Mouse (Mus musculus) splenic B cell, adult 2 months (primary cell): ENCODE results near the gene Adamts16.

Experiments
- DNase-seq: peaks from one replicate; pipeline ENCODE4 v3.0.0-alpha.2; 2011; ENCODE audit warnings: low read depth, low spot score
- H3K27me3 ChIP-seq: 2 replicates; pipeline ENCODE4 v1.6.1; 2012; ENCODE audit warnings: mild to moderate bottlenecking, low read length, moderate library complexity, mixed read lengths; ENCODE audit not compliant: control insufficient read depth, poor library complexity, insufficient read depth, severe bottlenecking
- H3K36me3 ChIP-seq: 2 replicates; pipeline ENCODE4 v1.6.1; 2012; ENCODE audit warnings: mild to moderate bottlenecking, low read length, moderate library complexity, mixed read lengths; ENCODE audit not compliant: control insufficient read depth, poor library complexity, insufficient read depth, severe bottlenecking

The Adamts16 gene

DNA sequence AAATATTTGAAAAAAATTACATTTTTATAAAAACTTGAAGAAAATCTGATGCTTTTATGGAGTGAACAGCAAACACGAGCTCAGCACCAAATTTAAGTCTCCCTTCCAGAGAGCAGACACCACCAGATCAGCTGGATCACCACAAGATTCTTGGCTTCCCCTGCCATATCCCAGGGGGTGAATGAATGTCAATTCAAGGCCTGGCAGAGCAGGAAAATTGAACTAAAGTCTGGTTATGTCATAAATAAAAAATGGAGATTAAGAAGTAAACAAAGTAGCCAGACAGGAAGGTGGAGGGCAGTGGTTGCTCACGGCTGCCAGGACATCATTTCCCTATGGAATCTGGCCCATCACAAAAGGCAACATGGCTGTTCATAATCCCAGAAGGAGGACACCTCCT is 80.3 kb downstream of the Adamts16 start:
- no peak for DNase-seq
- H3K36me3 ChIP-seq, result no peaks in the 10 kb centered on the region
- no peaks in the 10 kb centered on the region for H3K27me3 ChIP-seq

DNA sequence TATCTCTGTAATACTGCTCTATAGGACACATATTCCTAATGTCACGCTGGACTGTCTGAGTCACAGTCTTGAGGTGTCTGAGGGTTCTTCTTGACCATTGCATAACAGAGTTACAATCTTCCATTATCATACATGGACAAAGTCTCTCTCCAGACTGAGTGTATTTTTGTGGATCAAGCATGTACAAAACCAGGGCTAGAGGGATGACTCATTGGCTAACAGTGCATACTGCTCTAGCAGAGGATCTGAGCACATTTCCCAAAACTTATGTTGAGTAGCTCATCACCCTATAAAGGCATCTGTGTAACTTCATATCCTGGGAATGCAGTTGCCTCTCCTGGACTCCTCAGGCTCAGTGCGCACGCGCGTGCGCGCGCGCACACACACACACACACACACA is 81.4 kb downstream of the Adamts16 start:
- Histone ChIP-seq H3K27me3 (no peaks in the 10 kb centered on the region), H3K36me3 (no peaks in the 10 kb centered on the region)
- no peak for DNase-seq

DNA sequence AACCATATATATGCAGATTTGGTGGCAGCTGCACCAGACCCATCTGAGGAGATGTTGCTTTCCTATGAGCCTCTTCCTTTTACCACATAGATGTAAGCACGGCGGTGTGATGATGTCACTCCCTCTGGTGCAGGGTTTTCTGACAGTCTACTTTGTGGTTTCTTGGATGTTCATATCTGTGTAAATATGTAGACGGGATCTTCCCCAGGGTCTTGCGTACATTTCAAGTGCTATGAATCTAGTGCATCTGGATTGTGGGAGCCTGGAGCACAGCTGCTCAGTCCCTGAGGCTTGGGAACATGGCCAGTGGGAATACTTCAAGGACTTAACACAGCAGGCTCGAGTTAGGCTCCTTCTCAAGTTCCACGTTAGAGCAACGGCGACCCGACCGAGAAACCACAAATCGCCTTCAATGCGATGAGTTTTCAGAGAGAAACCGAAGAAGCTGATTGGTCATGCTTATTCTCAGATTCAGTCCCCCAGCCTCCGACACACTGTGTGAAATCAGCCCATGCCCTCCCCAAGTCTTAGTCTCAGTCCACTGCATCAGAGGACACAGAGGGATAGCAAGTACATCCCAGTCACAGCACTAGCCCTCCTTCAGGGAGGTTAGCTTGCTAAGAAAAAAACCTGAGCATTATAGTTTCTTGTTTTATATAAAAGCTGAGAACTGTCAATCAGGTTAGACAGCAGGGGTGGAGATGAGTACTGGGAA is 95.2 kb downstream of the Adamts16 start:
- Histone ChIP-seq H3K36me3 (no peaks in the 10 kb centered on the region), H3K27me3 (no peaks in the 10 kb centered on the region)
- no peak for DNase-seq

DNA sequence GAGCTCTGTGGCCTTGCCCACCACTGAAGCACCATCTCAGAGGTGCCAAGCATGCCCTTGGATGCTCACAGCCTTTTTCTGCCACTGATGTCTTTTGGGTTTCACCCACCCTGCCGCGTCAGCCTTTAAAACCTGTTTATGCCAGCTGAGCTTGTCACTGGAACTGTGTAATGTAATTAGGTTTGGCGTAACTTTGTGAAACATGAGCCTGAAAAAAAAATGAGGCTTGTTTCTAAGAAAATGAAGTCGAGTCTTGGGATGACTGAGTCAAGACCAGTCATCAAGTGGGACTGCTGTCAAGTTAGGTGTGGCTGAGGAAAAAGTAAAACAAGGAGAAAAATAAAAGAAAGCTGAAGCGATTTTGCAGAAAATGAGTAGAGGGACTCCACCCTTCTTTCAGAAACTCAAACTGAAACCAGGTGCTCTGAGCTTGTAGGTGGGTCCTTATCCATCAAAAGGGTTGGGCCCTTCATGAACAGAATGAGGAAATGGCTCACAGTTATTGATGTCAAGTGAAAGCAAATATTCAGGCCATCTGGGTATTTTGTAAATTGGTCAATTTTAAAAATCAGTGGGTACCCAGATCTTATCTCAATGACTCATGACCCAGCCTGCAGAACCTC is 97.1 kb downstream of the Adamts16 start:
- DNase-seq, result no peak

DNA sequence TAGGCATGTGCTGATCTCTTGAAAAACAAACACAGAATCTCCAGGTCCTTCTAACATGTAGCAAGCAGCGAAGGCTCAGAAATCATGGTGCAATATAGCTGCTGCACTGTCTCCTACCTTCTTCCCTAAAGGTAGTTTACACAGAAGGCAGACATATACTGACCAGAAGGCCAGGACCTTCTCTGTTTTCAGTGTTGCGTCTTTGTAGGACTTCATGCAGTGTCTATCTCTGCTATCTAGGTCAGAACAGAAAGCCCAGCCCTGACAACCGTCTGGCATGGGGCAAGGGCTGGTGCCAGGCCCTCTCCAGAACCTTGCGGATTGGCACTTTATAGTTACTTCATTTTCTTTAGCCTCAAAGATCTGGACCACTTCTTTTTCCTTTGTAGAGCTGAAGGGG is 98.9 kb downstream of the Adamts16 start:
- no peak for DNase-seq

More for the DNA sequence above, 97.1 kb downstream of the Adamts16 start:
- Histone ChIP-seq H3K27me3 (no peaks in the 10 kb centered on the region), H3K36me3 (no peaks in the 10 kb centered on the region)

DNA sequence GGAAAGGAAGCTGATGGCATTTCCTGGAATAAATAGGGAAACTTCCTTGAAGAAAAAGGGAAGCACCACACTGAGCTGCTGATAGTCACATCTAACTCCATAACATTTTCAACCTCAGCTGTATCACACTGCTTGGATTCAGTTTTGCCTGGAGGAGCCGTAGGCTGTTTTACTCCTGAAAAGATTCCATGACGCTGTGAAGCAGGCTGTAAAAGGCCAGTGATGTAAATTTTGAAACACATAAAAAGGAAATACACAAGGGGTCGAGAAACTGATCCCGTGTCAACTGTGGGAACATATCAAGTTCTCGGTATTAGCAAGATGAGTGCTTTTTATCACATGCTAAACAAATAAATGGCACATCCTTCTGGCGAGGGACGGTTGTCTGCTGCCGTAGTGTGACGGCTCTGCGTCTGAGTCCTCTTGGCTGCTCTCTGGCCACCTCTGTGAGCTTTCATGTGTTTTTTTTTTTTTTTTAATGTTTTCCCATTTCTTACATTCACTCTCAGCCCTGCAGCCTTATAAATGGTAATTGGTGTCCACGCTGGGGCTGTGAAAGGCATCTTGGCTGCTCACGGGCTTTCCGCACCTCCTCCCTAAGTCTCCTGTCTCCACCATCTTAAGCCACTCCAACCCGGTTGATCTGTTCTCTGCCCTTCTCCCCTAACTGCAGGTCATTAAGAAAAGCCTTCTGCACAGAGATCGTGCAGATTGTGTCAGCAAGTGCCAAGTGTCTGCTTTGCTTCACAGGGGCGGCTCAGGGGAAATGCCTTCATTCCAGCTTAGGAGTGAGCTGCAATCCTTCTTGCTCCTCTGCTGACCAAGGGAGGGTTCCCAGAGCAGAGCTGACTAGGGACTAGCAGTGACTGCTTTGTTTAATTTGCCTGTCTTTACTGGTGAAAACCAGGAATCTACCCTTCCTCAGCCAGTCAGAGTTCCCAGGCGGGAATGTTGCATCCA is 101.0 kb downstream of the Adamts16 start:
- H3K27me3 ChIP-seq, result no peaks in the 10 kb centered on the region
- no peak for DNase-seq
- H3K36me3 ChIP-seq, result no peaks in the 10 kb centered on the region

More for the DNA sequence above, 98.9 kb downstream of the Adamts16 start:
- Histone ChIP-seq H3K36me3 (no peaks in the 10 kb centered on the region), H3K27me3 (no peaks in the 10 kb centered on the region)

DNA sequence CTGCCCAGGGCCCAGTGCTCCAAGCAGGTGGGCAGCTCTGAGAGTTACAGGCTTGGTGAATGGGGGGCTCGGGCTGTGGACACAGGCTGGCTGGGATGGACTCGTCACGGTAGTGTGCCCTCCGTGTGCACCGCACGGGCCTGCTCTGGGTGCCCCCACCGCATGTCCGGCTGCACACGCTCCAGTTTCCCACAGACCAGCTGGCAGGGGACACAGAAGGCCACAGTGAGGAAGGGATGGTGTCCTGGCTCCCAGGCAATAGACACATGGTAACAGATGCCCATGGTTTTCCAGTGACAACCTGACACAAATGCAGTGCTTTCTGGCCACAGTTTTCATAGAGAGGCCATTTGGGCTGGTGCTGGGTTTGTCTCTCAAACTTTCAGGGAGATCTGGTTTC is 102.8 kb downstream of the Adamts16 start:
- no peak for DNase-seq
- no peaks in the 10 kb centered on the region for H3K27me3 ChIP-seq
- H3K36me3 ChIP-seq, result no peaks in the 10 kb centered on the region

DNA sequence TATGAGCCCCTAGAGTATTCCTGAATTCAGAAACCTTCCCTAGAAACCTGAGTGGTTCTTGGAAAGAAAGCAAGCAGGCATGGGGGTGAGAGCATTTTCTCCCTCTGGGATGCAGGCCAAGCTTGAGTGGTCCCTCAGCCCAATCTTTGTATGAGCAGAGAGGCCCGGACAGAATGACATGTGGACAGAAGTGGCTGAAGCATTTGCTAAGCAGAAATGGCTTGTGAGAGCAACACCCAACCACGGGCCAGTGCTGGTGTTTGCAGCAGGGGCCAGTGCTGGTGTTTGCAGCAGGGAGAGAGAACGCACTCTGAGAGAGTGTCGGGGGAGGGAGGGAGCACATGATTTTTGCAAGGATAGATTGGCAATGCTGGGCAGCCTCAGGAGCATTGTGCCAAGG is 105.2 kb downstream of the Adamts16 start:
- DNase-seq, result no peak
- Histone ChIP-seq H3K36me3 (no peaks in the 10 kb centered on the region), H3K27me3 (no peaks in the 10 kb centered on the region)

DNA sequence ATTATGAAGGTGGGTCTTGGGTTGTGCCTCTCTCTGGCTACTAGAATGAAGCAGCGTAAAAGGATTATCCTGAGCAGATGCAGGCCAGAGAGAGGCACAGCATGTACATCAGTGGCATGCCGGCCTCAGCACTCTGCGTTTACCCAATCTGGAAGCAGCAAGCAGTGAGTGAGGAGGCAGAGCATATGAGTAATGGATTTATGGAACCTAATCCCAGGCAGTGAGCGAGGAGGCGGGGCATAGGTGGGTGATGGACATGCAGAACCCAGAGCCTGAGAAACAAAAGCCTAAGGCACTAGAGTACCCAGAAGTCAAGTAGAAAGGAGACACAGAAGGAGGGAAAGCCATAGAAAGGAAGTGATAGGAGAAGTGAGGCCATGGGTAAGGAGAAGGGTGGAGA is 107.0 kb downstream of the Adamts16 start:
- H3K36me3 ChIP-seq, result no peaks in the 10 kb centered on the region
- no peaks in the 10 kb centered on the region for H3K27me3 ChIP-seq
- DNase-seq, result no peak

DNA sequence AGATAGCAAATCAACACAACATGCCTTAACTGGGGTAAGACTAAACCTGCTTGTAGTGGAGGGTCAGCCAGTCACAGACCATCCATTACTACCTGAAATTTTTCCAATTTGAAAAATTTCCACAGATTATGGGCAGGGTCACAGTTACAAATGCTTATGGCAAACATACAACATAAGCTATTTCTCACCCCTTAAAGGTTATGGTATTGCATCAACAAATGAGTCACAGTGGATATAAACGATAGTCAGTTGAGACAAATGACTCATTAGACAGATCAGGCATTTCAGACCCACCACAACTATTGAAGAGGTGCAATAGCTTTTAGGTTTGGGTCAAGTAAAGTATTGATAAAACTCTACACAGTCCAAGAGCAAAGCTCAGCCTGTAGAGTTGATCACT is 107.7 kb downstream of the Adamts16 start:
- Histone ChIP-seq H3K36me3 (no peaks in the 10 kb centered on the region), H3K27me3 (no peaks in the 10 kb centered on the region)
- DNase-seq, result no peak

DNA sequence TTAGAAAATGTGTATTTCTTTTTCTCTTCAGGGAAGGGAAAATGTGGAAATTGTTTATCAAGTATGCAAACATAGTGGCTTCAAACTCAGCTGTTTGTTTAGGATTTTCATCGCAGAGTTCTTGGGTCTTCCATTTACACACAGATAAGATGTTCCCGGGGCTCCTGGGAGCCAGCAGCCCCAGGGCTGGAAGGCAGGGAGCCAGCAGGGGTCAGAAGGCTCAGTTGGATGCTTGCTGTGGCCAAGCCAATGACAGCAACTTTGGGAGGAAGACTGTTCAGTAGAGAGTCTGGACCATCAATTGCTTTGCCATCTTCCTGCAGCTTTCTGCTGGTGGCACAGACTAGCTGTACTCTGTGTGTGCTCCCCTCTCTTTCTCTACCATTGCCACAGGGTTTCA is 108.4 kb downstream of the Adamts16 start:
- no peak for DNase-seq
- Histone ChIP-seq H3K36me3 (no peaks in the 10 kb centered on the region), H3K27me3 (no peaks in the 10 kb centered on the region)

DNA sequence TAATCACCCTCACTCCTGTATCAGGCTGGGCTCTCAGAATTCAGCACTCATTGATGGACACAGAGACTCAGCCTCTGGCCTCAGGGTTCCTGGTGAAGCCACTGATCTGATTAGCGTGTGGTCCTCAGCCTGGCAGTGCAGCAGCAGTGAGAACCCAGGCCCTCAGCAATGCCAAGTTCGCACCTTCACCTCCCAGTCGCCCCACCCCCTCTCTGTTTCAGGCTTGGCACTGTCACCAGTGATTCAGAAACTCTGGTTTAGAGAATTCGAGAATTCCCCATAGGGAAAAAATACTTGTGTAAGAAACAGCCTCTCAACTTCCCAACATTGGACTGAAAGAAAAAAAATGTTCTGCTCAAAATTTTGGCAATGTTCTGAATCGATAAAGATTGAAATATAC is 108.8 kb downstream of the Adamts16 start:
- Histone ChIP-seq H3K27me3 (no peaks in the 10 kb centered on the region), H3K36me3 (no peaks in the 10 kb centered on the region)
- DNase-seq, result no peak

DNA sequence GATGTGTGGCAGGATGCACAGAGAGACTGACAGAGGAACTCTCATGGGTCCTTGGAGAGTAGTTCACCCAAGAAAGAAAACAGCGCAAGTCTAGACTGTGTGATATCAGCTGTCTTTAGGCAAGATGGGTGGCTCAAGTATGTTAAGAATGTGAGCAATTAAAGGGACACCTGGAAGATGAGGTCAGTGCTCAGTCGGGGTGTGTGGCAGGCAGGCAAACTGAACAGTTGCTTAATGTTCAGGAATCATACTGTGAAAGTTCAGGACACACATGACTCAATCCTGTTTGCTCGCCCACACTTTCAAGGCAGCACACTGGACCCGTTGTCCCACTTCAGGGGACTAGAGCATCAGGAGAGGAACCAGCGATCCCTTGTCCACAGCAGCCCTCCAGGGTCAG is 110.3 kb downstream of the Adamts16 start:
- Histone ChIP-seq H3K36me3 (no peaks in the 10 kb centered on the region), H3K27me3 (no peaks in the 10 kb centered on the region)
- no peak for DNase-seq

DNA sequence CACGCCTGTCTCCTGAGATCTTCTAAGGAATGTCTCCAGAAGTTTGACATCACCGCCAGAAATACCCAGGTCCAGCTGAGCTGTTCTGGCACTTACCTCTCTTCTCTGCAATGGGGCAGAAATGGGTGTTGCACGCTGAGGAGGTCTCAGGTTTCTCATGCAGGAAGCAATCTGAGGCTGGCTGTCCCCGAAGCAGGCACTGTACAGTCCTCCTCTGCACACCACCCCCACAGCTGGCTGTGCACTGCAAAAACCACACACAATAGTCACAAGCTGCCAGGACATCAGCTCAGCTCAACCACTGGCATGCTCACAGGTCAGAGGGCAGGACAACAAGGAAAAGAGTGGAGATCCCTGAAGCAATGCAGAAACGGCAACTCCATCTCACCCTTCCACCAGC is 111.6 kb downstream of the Adamts16 start:
- H3K27me3 ChIP-seq, result no peaks in the 10 kb centered on the region
- no peaks in the 10 kb centered on the region for H3K36me3 ChIP-seq
- DNase-seq, result no peak

DNA sequence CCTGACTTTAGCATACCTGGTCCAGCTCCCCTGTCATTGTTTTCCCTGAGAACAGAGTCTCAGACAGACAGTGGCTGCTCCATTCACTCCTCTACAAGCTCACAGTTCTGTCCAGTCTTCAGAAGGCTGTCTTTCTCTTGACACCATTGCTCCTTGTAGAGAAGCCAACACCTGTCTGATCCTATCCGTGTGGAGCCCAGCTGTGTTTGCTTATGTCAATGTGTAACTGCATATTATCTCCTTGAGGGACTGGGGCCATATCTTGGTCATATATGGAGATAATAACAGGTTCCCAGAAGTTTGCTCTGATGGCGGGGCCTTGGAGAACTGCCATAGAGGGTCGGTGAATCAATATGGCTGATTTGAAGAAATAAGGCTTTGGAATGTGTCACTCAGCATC is 115.4 kb downstream of the Adamts16 start:
- DNase-seq, result no peak
- Histone ChIP-seq H3K36me3 (no peaks in the 10 kb centered on the region), H3K27me3 (no peaks in the 10 kb centered on the region)
